Mouse (Mus musculus): ENCODE measurements around the gene Efhd2.

Gene Efhd2

DNA sequence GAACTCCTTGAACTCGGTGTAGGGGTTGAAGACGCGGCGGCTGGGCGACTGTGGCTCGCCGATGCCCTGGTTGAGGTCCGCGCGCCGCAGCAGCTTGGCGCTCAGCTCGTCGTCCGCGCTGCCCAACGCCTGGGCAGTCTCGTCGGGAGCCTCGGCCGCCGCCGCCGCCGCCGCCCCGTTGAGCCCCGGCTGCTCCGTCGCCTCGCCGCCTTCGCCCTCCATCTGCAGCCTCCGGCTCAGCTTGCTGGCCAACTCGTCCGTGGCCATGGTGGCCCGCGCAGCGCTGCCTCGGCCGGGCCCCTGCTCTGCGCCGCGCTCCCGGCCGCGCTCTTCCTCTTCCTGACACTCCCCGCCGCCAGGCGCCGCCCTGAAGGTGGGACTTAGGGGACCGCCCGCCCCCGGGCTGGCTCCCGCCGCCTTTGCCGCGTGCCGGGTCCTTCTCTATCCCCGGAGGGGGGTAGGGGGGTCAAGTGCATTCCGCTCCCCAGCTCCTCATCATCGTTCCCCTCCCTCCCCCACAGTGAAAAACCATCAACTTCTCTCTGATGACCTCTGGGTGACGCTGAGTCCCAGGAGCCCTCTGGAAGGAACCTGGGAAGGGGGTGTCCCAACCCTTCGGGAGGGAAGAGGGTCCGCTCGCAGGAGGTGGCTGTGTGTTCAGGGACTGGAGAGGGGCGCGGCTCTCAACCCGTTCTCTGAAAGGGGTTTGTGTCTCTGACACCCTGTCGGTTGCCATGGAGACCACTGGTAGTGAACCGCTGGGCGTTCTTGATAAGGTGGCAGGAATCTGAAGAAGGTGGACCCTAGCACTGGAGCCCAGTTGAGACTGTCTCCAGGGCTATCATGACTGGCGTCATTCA, at the start of gene Efhd2:
TSS of gene Efhd2 (minus strand) at position 320 of the 860 bp plus-strand sequence.
- DNase-seq (ENCODE audit: low spot score in 2 of 2) = peak in 1 of 2 experiments; percentile 77

DNA sequence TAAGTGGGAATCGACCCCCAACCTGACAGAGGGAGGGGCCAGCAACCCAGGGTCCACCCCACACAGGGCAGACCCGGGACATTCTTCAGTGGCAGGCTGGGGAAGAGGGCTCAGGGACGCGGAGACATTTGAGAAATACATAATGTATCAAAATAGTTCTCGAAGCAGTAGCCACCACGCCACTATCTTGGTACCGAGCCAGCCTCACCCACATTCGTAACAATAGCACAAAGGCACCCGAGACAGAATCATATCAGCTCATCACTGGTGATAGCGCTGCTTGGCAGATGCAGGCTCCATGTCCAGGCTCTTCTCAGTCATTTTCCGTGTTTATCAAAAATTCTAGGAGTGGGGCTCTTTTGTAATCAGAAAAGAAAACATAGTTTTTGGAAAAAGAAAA, 49.2 kb upstream of the Efhd2 start:
- DNase-seq (ENCODE audit: low spot score in 2 of 2) = peak in 1 of 2 experiments; percentile 45

DNA sequence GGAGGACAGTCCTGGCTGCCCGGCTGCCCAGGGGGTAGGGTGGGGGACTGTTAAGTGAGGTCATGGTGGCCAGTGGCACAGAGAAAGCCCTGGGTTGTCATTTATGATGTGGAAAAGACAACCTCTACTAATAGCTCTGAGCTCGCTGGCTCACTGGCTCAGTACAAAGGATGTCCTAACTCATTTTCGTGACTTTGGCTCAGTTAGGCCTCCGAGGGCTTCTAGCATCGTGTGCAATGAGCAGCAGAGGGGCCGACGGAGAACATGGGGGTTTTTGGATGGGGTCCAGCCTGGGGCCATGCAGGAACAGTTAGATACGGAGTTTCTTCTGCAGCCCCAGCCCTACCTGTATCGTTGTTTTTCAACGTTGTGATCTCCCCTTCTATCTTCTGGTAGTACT, 45.7 kb upstream of the Efhd2 start:
- DNase-seq (ENCODE audit: low spot score in 2 of 2) = no peak

DNA sequence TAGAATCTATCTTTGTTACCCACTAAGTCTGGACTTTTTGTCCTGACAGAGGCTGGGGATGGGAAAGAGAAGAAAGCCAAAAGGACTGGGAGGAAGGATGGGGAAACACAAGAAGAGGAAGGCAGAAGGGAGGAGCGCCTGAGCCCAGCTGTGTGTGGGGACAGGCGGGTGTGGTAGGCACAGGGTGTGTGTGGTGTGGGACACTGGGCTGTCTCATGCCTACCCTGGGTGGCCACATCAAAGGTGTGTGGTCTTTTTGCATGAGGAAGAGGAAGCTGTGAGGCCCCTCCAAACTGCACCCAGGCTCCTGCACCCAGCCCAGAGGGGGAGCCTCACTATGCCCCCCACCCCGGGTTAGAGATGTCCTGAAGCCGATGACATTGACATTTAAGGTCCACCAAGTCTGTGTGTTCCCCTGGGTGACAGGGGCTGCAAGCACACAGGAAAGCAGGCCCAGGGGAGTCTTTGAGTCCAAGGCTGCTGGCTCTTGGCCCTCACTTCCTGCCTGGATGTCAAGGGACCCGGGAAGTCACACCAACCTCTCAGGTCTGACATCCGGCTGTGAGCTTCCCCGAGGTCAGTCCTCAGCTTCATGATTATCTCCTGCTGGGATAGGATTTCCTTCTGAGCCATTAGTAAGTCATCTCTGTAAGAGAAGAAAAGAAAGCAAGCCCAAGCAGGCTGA, 43.2 kb upstream of the Efhd2 start:
- DNase-seq (ENCODE audit: low spot score in 2 of 2) = no peak

DNA sequence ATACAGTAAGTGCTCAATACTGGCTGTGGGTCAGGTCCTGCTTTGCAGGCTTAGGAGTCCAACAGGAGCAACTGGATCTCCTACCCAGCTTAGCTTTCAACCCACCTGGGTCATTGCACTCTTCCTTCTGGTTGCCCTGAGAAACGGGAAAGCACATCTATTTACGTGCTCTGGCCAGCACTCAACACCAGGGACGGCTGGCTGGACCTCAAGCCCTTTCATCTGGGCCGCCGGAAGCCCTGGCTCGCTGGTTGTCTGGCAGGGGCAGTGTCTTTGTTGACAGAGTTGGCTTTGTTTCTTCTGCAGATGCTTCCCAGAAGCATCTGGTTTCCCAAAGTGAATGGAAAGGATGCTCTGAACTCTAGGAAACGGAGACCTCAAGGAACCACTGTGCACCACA, 39.3 kb upstream of the Efhd2 start:
- DNase-seq (ENCODE audit: low spot score in 2 of 2) = no peak

DNA sequence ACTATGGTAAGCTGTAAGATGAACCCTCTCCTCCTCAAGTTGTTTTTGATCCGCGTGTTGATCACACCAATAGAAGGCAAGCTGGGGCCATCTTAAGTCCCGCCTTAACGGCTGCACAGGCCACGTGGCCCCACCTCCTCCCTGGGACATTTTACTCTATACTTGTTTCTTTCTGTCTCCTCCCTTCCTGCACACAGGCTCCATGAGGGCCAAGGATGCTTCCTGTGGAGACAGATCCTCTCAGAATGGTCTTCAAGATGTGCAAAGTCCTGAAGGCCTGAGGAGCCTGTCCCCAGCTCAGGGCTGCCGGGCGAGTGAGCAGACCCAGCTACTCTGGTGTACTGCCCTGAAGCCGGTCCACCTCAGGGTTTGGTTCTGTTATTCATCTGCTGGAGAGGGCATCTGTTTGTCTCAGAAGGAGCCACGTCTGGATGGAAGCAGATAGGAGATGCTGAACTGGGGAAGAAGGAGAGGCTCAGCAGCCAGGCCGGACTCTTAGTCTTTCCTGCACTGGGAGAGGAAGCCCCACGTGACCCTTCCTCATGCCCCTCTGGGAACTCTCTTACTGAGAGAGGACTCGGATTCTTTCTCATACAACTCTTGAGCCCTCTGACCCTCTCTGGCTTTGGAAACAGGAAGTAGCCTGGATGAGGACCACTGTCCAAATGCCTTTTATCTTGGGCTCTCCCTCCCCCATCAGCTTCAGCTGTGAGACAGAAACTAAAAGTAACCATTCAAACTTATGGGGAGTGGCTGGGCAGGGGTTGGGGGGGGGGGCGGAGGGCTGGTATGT, 38.7 kb upstream of the Efhd2 start:
- no peak for DNase-seq (ENCODE audit: low spot score in 2 of 2)

DNA sequence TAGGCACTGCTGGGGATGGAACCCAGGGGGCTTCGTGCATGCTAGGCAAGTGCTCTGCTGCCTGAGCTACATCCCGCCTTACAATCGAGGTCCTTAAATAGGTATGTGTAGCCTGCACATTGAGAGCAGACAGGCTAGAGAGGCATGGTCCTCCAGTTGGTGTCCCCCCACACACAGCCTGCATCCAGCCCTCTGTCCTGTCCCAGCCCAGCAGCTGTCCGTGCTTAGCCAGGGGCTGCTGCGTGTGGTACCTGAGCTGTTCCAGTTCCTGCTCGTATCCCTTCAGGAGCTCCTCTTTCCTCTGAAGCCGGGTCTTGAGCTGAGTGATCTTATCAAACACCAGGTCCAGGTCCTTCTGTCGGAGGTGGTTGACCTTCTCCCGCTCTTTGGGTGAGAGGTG, 30.0 kb upstream of the Efhd2 start:
- DNase-seq (ENCODE audit: low spot score in 2 of 2) = no peak

DNA sequence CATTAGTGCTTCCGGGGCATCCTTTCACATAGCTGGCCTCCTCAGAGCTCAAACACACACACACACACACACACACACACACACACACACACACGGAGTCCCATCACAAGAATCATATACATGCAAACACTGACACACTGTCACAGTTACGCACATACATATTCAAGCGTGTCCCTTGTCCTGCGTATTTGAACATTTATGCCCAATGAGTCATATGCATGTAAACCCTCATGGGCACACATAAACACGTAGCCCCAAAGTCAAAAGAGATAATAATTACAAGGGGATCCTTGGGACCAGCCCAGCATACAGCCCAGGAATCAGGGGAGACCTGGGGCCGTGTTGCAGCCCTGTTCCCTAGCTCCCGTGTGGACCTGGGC, 27.7 kb upstream of the Efhd2 start:
- DNase-seq (ENCODE audit: low spot score in 2 of 2) = no peak

DNA sequence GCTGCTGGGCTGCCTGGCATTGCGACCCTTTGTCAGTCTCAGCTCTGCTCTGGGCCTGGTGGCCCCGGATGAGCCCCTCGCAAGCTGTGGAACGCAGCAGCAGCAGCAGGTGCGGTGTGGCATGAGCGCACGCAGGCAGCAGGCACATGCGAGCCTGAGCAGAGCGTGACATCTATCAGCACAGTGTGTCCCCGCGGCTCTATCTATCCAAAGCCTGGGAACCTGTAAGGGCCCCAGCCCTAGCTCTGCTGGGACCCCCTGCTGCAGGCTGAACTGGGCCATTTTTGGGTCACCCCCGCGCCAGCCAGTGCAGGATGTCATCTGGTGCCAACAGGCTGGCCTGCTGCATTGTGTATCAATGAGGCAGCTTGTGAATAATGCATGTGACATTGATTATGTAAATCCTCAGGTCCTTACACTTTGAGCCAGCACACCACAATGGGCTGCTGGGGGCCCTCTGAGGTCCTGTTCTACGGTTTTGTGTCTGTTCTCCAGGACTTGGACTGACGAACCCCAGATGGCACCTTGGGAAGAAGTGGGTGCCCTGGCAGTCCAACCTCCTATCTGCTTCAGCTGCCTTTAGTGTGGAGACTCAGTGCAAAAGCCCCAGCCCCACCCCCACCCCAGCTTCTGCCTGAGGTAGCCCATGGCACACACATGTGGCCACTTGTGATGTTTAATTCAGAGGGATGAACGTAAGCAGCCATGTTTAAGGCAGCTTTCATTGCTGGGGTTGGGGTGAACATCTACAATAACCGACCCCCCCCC, 27.2 kb upstream of the Efhd2 start:
- no peak for DNase-seq (ENCODE audit: low spot score in 2 of 2)

DNA sequence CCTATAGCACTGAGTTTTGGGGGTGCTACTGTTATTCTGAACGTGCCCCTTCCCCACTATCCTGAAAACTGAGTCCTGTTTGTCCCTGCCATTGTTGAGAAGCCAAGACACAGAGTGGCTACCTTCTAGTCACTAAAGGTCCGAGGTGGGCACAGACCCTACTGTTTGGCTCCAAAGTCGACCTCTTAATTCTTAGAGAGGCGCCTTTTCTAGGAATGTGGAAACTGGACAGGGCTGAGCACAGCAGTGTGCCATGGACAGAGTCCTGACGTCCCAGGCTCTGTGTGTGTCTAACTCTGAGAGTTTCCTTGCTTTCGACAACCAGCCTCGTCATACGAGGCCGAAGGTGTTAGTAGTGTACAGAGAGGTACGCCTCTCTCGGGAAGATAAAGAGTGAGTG, 25.7 kb upstream of the Efhd2 start:
- no peak for DNase-seq (ENCODE audit: low spot score in 2 of 2)

DNA sequence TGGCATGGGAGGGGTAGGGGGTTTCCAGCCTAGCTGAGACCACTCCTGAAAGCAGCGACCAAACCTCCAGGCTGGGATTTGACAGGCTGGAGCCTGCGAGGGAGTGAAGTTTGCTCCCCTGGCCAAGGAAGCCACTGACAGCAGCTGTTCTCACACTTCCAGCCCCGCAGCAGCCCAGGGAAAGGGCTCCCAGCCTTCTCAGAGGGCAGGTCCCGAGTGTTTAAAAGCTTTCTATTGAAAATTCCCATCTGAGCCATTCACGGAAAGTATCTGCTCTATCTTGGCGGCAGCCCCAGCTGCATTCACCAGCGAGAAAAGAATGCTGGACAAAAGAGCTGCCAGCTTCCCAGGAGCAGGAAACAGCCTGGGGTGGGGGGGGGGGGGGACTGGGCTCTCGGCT, 25.2 kb upstream of the Efhd2 start:
- no peak for DNase-seq (ENCODE audit: low spot score in 2 of 2)

DNA sequence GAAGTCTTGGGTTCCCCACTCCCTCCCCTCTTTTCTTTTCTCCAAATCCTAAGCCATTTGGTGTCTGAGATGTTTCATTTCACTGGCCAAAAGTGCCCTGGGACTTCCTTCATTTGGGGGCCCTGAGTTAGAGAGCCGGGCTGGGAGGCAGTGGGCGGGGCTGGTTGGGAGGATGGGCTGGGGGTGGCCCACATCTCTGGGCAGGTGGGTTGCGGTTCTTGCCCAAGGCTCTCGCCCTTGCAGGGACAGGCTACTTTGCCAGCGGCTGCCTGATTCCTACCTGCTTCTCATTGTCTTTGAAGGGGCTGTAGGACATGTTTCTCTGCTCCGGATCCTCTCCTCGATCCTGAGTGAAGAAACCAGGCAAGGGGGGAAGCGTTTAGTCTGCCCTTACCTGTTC, 24.2 kb upstream of the Efhd2 start:
- DNase-seq (ENCODE audit: low spot score in 2 of 2) = no peak

DNA sequence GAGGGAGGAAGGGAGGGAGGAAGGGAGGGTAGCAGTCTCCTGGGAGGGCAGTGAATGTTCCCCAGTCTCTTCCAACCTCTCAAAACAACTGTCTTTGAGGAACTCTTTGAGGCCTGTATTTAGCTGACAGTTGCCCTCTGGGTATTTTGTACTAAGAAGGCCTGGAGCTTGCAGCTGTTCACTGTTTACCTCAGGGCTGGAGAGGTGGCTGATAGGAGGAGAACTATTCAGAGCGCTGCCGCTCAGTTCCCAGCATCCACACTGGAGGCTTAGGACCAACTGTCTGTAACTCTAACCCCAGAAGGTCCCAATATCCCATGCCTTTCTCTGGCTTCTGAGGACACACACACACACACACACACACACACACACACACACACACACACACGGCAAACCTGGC, 23.1 kb upstream of the Efhd2 start:
- no peak for DNase-seq (ENCODE audit: low spot score in 2 of 2)

DNA sequence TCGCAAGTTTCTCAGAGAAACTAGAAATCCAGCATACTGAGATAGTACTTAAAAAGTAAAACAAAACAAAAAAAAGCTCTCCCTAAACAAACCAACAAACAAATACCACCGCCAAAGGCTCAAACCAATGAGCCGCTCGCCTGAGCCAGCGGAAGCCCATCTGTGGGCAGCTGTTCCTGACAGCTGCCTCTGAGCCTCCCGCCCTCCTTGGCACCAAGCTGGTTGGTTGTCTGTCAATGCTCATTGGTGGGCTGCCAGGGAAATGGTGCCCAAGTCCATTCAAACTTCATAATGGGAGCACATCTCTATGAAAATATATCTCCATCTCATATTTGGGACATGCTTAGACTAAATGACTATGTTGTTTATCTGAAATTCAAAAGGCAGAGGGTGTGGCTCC, 22.5 kb upstream of the Efhd2 start:
- no peak for DNase-seq (ENCODE audit: low spot score in 2 of 2)

DNA sequence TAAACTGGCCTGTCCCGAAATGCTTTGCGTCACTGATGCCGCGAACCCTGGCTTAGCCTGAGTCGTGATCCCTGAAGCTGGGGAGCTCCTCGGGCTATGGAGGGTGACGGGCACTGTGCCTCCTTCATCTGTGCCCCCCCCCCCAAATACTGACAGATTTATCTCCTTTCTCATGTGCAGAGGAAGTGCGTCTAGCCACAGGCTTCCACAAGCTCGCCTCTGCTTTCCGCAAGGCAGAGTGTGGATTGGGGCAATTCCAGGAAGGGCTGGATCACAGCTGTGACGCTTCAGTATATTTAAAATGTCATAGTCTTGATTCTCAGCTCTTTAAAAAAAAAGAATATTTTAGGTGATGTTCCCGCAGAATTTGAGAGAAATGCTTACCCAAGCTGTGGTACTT, 21.1 kb upstream of the Efhd2 start:
- no peak for DNase-seq (ENCODE audit: low spot score in 2 of 2)

DNA sequence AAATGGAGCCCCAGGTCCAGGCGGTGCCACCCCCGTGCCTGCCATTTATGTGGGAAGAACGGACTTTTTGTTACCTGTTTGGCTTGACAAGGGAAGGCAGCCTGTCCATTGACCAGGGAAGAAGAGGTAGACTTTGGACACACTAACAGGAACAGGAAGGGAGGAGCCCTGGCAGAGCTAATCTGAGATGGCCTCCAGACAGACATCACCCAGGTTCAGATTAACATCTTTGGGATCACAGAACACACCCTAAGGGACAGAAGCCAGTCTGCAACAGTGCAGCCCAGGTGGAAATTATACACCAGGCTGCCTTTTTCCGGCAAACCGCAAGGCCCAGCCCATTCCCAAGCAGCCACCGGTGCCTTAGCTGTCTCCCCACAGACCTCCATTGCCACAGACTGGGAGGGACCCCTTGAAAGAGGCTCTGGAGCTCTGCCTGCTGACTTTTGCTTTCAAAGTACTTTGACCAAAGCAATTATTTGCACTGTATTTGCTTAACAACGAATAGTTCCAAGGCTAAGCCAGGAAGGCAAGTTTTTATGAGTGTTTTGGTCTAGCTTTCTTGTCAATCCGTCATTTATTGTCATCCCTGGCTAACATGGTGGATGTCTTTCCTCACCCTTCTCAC, 18.6 kb upstream of the Efhd2 start:
- no peak for DNase-seq (ENCODE audit: low spot score in 2 of 2)

DNA sequence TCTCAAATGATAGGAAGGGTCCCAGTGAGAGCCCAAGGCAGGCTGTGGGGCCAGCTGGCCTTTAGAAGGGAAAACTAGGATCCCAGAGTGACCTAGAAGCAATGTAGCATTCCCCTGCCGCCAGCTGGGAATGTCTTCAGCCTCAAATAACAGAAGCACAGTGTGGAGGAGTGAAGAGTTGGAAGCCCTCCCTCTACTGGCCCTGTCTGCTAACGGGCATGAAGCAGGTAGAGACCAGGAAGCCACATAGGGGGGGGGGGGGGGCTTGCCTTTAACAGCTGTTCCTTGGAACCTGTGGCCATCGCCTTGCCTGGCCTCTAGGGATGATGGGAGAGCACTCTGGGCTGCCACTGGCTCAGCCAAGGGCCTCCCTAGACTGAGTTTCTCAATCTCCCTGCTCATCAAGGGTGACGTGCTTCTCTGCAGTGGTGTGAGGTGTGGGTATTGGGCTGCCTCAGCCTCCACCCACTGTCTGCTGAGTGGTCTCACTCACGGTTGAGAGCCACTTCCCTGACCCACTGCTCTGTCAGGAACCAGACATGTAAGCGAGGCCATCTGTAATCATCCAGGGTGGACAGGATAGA, 11.8 kb upstream of the Efhd2 start:
- no peak for DNase-seq (ENCODE audit: low spot score in 2 of 2)

DNA sequence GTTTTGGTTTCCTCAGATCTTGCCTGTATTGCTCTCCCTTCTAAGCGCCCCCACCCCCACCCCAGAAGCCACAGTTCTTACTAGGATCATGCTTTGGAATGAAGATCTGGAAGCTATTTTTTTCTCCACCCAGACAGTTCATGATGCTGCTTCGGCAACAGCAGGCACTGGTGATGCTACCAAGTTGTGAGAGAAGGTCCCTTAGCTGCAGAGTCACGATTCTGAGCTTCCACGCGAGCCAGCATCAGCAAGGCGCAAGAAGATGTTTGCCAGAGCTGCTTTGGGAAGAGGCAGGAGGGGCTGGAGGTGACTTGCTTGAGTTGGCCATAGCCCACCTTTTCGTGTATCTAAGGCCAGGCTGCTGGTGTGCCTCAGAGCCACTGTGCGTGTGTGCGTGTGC, 10.7 kb upstream of the Efhd2 start:
- peak in 1 of 2 experiments; percentile 76 for DNase-seq (ENCODE audit: low spot score in 2 of 2)

DNA sequence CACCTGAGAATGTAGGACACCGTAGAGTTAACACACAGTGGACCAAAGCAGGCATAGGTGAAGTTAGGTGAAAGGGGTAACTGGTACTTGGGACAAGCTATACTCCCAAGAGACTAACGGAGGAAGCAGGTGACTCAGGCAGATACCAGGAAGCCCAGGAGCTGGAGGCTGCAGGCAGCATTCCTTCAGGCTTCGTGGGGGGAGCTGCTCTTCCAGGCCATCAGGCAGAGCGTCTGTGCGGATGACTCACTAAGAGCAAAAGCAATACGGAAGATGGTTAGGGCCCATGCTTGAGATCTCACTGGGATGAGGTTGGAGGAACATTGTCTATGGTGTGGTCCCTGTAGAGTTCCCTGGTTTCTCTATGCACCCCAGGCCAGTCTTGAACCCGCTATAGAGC, 8.1 kb upstream of the Efhd2 start:
- no peak for DNase-seq (ENCODE audit: low spot score in 2 of 2)

DNA sequence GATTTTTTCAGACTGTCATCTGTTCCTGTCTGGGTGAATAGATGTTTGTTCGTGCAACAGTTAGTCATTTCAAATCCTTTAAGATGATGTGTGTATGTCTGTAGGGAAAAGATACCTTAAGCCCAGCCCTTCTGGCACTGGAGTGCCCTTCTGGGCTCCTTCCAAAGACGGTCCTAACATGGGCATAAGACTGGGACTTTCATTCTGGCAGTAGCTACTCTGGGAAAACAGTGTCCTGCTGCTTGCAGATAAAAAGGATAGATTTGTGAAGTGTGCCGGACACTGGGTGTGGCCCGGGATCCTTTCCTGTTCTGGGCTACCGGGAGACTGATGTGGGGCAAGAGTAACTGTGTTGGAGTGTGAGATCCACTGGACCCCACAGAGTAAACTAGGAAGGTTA, 7.2 kb upstream of the Efhd2 start:
- no peak for DNase-seq (ENCODE audit: low spot score in 2 of 2)

DNA sequence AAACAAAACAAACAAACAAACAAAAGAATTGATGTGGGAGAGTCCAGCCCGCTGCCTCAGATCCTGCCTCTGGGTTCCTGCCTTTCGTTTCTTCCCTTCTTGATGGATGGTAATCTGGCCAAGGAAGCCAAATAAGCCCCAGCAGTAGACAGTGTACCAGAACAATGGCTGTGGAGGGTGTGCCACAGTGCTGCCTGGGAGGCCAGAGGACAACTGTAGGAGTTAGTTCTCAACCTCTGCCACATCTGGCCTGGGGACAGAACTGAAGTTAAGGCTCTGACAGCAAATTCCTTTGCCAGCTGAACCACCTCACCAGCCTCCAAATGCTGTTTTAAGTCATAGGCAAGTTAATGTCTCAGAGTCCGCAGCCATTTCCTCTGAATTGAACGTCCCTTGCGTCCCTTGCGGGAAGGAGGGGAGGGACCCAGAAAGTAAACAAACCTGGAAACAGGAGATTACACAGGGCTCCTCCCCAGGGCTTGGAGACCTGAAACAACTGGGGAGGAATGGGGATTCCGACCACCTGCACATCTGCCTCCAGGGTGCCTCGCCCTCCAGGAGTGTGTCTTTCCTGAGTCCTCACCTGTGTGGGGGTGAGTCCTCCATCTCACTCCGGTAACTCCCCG, 6.7 kb upstream of the Efhd2 start:
- no peak for DNase-seq (ENCODE audit: low spot score in 2 of 2)

All from left cerebral cortex, adult 9 months (tissue).